Mouse (Mus musculus) embryonic facial prominence, embryonic 11.5 days (tissue): ENCODE measurements around the gene Dgkd. TPM values are rescaled to one million over a fixed set of nuclear protein-coding genes. Genes with fewer than 3 reads are reported as not detected.

Experiments
- ATAC-seq: fragments of 200-750 bp; cut with Nextera tagmentation; replicated peaks from 2 replicates; pipeline ENCODE4 v1.8.0; 2017; ENCODE audit warnings: low read depth; ENCODE audit not compliant: insufficient number of reproducible peaks, low FRiP score, low TSS enrichment
- DNase-seq: peaks from one replicate; pipeline ENCODE4 v3.0.0-alpha.2; 2015; ENCODE audit warnings: low spot score
- H3K27ac ChIP-seq: fragments of 300-500 bp; sonication (generic); replicated peaks from 2 replicates; pipeline ENCODE4 v1.5.1; 2014; ENCODE audit warnings: mild to moderate bottlenecking, low read depth, low read length, control low read depth
- H3K27me3 ChIP-seq: fragments of 300-500 bp; sonication (generic); 2 replicates; pipeline ENCODE4 v1.6.1; 2014; ENCODE audit warnings: mild to moderate bottlenecking, low read length, moderate library complexity, mixed read lengths; ENCODE audit not compliant: control insufficient read depth, insufficient read depth
- H3K36me3 ChIP-seq: fragments of 300-500 bp; sonication (generic); replicated peaks from 2 replicates; pipeline ENCODE4 v1.6.1; 2014; ENCODE audit warnings: low read depth, mild to moderate bottlenecking, low read length, moderate library complexity, mixed read lengths; ENCODE audit not compliant: control insufficient read depth, insufficient read depth
- H3K4me1 ChIP-seq: fragments of 300-500 bp; sonication (generic); 2 replicates; pipeline ENCODE4 v1.6.1; 2014; ENCODE audit warnings: low read length, mixed read lengths; ENCODE audit not compliant: control insufficient read depth, insufficient read depth
- H3K4me2 ChIP-seq: fragments of 300-500 bp; sonication (generic); 2 replicates; pipeline ENCODE4 v1.6.1; 2014; ENCODE audit warnings: low read depth, mild to moderate bottlenecking, control low read depth, low read length, moderate library complexity
- H3K4me3 ChIP-seq: fragments of 300-500 bp; sonication (generic); 2 replicates; pipeline ENCODE4 v1.5.1; 2014; ENCODE audit warnings: low read depth, low read length, control low read depth
- H3K9ac ChIP-seq: fragments of 300-500 bp; sonication (generic); replicated peaks from 2 replicates; pipeline ENCODE4 v1.6.1; 2014; ENCODE audit warnings: mild to moderate bottlenecking, control low read depth, low read length
- H3K9me3 ChIP-seq: fragments of 300-500 bp; sonication (generic); replicated peaks from 2 replicates; pipeline ENCODE4 v1.6.1; 2016; ENCODE audit warnings: mild to moderate bottlenecking, low read length, inconsistent platforms, mixed read lengths; ENCODE audit not compliant: control insufficient read depth
- WGBS: fragments of 180-500 bp; shearing (Covaris S2); extraction: QIAGEN DNeasy Blood & Tissue Kit; methylation state at CpG from one replicate; pipeline ENCODE4 v1.1.7; 2014; 5-methylcytosine and 5-hydroxymethylcytosine counted together
- polyA plus RNA-seq: library from polyadenylated mRNA; unstranded; fragments of >200 nt; fragmentation: Nextera tagmentation; extraction: Ambion mirVana; gene quantifications from 2 replicates; pipeline ENCODE4 v1.2.1, GENCODE M21; 2014

Dgkd gene
- polyA plus RNA-seq, 1 experiment from 2014 or later: 33.5 TPM

DNA sequence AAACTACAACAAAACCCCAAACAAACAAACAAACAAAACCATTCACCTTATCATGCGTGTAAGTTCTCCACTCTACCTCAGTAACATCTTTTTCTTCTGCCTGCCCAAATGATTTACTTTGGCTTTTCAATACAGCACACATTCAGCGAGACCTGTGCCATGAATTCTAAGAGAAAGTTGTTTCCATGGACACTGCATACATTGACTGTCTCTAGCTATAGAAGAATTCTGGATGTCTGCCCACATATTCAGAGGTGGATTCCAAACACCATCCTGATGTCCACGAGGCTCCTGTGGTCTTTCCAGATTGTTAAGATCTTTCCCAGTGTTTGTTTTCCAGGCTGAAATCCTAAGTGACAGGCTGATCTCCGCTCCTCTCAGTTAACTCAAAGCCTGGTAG, 129.2 kb downstream of the Dgkd start:
- Histone ChIP-seq H3K4me2 (no peak overlapping the region), H3K27ac (no peak overlapping the region), H3K9ac (no peak overlapping the region), H3K9me3 (no peaks in the 10 kb centered on the region), H3K4me1 (no peaks in the 10 kb centered on the region), H3K27me3 (no peaks in the 10 kb centered on the region), H3K4me3 (no peak overlapping the region), H3K36me3 (peaks cover 6% of the 10 kb centered on the region)
- ATAC-seq (no peak), DNase-seq (no peak)
- 84% methylated on average over 4 of the region's 4 CpGs for WGBS

DNA sequence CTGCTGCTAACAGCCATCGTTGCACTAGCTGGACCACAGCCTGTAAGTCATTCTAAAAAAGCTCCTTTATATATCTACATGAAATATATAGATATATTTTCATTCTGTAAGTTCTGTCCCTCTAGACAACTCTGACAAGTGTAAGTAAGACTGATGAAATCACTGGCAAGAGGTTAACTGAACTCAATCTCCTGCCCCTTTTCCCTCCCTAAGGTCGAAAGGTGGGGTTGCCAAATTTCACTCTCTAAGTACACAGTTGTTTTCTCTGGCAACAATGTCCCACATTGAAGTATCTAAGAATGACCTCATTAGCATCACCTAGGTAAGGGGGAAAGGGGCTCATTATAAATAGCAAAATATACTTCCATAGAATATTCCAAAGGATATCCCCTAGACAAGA, 139.6 kb downstream of the Dgkd start:
- 87% methylated on average over 2 of the region's 2 CpGs for WGBS

More for the DNA sequence above, 139.6 kb downstream of the Dgkd start:
- Histone ChIP-seq H3K27ac (no peak overlapping the region), H3K36me3 (peaks cover 2% of the 10 kb centered on the region; the same call in 1 of the 2 replicates), H3K4me1 (no peaks in the 10 kb centered on the region), H3K9ac (no peak overlapping the region), H3K4me2 (no peak overlapping the region), H3K4me3 (no peak overlapping the region), H3K9me3 (no peaks in the 10 kb centered on the region), H3K27me3 (no peaks in the 10 kb centered on the region)
- no peak for ATAC-seq
- no peak for DNase-seq

Other genes starting within 250 kb of the Dgkd start
- gene Inpp5d, start 233.0 kb upstream of the Dgkd start, polyA plus RNA-seq: 2.9 and 3.3 TPM in 2 replicates
- 30.7 and 30.8 TPM in 2 replicates for gene Atg16l1, start 97.4 kb upstream of the Dgkd start, polyA plus RNA-seq
- 2.0 and 2.3 TPM in 2 replicates for gene Sag, start 49.6 kb upstream of the Dgkd start, polyA plus RNA-seq
- 34.6 and 36.6 TPM in 2 replicates for gene Usp40, start 155.3 kb downstream of the Dgkd start, polyA plus RNA-seq
- not detected in 2 replicates for gene Ugt1a10, start 202.1 kb downstream of the Dgkd start, polyA plus RNA-seq
- not detected in 2 replicates for gene Ugt1a9, start 217.5 kb downstream of the Dgkd start, polyA plus RNA-seq
- not detected in 2 replicates for gene Ugt1a8, start 234.5 kb downstream of the Dgkd start, polyA plus RNA-seq
- 0.77 and 0.84 TPM in 2 replicates for gene Ugt1a7c, start 241.8 kb downstream of the Dgkd start, polyA plus RNA-seq
- gene Ugt1a6b, start 250.0 kb downstream of the Dgkd start, polyA plus RNA-seq: not detected in 2 replicates